Mouse (Mus musculus): ENCODE results near the gene Gtf3c6. TPM values are rescaled to one million over a fixed set of nuclear protein-coding genes. Genes with fewer than 3 reads are reported as not detected.
A peak's percentile ranks its signal among the peaks of the same experiment; 100 is the strongest.

Gtf3c6 gene
- total RNA-seq (2014; fragmentation: Nextera tagmentation) (66.5 and 85.8 TPM in 2 replicates), total RNA-seq (2017) (152 and 249 TPM in 2 replicates)

DNA sequence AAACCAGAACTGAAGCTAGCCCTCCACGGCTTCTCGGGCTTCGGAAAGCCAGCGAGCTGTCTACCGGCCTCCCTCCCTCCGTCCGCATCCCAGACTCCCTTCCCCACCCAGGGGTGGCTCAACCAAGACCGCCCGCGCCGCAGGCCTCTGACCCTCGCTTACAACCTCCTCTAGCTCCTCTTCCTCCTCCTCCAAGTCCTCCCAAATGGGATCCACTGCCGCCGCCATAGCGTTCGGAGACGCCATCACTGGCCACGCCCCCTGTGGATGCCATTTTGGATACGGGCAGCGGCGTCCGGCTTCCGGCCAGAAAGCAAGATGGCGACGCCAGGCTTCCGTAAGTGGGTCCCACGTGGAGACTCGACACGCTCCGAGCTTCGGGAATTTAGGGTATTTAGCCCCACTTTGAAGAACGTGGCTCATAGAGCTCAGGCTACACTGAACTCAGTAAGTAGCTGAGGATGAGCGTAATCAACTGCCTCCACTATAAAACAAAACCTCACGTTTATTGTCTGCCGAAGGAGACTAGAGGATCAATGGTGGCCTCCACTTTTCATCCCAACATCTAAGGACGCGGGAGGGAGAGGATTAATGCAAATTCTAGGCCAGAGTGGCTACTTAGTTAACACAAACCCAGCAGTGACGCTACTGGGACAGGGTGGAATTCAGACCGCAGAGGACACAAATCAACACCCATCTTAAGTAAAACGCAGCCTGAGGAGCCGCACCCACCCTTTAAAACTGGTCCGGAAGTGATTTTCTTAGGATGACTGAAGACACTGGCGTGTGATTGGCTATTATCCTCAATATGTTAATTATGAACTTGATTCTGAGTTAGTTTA, at the start of gene Gtf3c6:
TSS of gene Gtf3c6 (minus strand) at position 695 of the 842 bp plus-strand sequence.
- peak; percentile 57 for ATAC-seq (replicated peaks; ENCODE audit: low FRiP score, low TSS enrichment, poor library complexity, severe bottlenecking)

DNA sequence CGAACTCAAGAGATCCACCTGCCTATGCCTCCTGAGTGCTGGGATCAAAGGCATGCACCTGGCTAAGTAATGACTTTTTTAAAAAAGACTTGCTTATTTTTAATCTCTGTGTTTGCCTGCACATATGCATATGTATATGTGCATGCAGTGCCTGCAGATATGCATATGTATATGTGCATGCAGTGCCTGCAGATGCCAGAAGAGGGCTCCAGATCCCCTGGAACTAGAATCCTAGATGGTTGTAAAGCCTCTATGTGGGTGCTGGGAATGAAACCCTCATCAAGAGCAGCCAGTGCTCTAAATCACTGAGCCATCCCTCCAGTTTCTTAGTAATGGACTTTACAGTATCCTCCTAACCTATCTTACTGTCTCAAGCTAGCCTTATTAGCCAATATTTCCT, 48.1 kb upstream of the Gtf3c6 start:
- ATAC-seq (replicated peaks; ENCODE audit: low FRiP score, low TSS enrichment, poor library complexity, severe bottlenecking), result no peak

DNA sequence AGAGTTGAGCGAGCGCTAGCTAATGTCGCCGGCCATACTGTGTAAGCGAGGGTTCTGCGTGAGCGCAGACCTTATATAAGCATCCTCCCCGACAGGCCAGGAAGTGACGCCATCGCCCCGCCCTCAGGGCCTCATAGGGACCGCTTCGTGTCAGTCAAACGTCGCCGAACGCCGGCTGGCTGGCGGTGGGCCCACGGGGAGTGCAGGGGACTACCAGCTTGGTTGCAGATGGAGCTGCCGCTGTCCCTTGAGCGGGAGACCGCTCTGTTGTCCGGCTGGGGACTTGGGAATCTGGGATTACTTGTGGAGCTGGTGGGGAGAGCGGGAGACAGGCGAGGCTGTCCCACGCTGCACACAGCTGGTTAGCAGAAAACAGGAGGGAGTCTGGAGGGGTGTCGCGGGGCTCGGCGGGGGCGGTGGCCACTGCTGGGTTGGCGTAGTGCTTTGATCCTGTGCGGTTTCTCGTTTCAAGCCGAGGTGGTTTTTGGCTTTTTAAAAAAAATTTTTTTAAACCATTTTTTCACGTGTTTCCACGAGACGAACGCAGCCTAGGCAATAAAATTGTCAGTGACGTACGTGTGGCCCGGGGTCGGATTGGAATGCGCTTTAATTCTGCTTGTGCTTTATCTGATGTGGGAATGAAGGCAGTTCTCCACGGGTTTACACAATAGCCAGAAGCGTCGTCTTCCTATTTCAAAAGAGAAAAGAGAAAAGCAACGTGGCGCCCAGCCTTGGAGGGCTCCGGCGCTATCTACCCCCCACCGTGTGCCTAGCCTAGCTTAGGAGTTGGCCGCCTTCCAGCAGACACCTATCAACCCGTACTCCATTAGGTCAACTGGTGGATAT, 44.5 kb upstream of the Gtf3c6 start, which contains the start of gene Amd1:
TSS of gene Amd1 (minus strand) at position 47 of the 846 bp plus-strand sequence.
- ATAC-seq (replicated peaks; ENCODE audit: low FRiP score, low TSS enrichment, poor library complexity, severe bottlenecking), result peak; percentile 94

DNA sequence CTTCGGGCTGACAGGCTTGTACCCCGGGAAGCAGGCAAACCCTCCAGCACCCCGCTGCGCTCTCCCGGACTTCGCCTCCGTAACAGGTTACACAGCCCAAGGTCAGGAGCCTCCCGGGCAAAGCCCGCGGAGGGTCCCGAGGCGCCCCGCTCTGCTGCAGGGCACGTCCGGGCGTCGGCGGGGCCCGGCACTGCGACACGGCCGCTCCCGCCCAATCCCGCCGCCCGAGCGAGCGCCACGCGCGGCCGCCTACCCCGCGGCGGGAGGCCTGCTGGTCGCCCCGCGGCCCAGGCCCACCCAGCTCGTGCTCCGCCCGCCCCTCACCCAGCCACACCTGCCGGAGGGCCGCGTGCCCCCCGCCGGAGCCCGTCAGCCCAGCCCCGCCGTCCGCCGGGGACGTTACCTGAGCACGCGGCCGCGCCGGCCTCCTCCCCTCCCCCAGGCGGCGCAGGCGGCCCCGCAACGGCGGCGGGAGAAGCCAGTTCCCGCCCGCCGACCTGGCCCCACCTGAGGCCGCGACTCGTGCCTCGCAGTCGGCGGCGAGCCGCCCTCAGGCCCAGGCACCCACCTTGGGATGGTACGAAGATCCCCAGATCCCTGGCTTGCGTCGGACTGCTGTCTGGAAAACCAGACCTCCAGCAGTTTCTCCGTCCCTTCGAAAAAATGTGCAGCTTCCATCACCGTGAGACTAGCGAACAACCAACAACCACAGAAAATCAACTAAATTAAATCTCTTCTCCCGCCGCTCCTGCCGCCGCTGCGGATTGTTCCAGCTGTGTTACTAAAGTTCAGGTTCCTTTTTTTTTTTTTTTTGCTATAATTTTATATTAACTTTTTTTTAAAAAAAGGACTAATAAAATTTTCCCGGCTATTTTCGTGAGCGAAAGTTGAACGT, 43.5 kb upstream of the Gtf3c6 start:
- peak; percentile 2; the same call in 1 of the 2 replicates for ATAC-seq (replicated peaks; ENCODE audit: low FRiP score, low TSS enrichment, poor library complexity, severe bottlenecking)

DNA sequence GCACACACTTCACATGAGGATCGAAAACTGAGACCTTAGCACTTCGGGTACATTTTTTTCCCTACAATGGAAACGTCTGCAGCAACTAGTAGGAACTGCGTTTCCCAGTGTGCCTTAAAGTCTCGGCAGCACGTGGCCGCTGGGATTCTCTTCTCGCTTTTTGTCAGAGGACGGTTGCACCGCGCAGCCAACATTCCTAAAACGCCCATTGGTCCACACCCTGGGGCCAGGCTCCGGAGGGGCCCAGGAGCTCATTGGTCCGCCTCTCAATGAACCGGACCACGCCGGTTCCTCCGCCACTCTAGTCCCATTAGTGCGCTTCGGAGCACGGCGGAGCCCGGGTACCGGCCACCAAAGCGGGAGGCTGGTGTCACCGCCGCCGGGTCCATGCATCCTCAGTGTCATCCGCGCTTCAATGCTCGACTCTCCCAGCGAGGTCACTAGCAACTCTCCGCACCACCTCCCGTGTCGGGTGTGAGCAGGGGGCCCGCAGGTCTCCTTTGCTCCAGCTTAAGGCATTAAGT, 42.8 kb upstream of the Gtf3c6 start:
- ATAC-seq (replicated peaks; ENCODE audit: low FRiP score, low TSS enrichment, poor library complexity, severe bottlenecking), result peak; percentile 74

DNA sequence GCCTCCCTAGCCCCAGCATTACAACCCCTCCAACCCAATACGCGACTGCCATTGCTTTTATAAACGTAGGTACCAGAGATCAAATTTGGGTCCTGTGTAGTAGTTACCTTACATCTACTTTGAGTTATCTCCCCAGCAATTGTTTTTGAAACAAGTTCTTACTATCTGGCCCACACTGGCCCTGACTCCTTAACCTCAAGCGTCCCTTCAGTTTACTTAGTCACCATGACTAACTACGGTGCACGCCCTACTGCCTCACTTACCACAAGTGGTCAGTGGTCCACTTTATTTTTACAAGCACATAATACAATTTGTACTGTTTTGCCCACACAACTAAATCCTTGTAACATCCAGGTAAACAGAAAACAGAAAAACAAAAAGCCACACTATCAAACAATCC, 34.7 kb upstream of the Gtf3c6 start:
- ATAC-seq (replicated peaks; ENCODE audit: low FRiP score, low TSS enrichment, poor library complexity, severe bottlenecking), result no peak

DNA sequence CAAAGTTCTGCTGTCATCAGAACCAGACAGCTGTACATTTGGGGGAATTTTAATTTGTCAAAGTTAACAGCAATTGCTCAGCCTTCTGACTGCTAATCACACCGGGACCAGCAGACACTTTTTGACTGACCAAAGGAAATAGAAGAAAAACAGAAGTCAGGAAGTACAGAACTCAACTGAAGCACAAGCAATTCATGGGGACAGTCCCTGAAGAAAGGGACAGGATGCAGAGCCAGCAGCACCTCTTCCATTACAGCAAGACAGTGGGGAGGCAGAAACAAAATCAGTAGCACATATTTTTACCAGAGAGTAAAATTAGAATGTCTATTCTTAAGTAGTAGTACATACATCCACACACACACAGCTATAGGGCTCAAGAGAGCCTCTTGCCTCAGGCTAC, 28.9 kb upstream of the Gtf3c6 start:
- ATAC-seq (replicated peaks; ENCODE audit: low FRiP score, low TSS enrichment, poor library complexity, severe bottlenecking), result no peak

DNA sequence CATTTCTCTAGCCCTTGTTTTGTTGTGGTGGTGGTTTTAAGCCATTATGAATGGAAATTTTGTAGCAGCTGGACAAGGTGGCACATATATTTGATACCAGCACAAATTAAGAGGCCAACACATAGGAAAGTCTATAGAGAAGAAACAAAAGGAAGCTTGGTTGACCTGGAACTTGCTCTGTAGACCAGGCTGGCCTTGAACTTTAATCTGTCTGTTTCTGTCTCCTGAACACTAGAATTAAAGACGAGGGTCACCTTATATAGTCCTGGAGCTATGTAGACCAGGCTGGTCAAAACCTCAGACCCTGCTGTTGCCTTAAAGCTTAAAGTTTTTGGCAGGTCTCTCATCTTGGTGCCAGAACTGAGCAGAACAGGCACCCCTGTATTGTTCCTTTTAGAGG, 27.7 kb upstream of the Gtf3c6 start:
- ATAC-seq (replicated peaks; ENCODE audit: low FRiP score, low TSS enrichment, poor library complexity, severe bottlenecking), result no peak

DNA sequence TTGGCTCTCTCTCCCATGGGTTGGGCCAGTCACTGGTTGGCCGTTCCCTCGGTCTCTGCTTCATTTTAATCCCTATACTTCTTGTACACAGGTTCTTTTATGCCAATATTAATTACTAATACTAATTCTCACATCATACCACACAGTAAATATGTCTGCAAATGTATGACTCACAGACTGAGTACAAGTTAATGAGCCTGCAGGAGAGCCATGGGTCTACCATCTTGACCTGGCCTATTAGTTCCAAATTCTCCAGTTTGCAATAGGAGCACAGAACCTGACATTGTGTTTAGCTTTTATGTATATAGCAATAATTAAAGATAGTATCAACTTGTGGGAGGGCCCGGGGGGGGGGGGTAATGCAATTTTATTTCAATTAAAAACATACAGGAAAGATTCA, 27.1 kb upstream of the Gtf3c6 start:
- ATAC-seq (replicated peaks; ENCODE audit: low FRiP score, low TSS enrichment, poor library complexity, severe bottlenecking), result no peak

DNA sequence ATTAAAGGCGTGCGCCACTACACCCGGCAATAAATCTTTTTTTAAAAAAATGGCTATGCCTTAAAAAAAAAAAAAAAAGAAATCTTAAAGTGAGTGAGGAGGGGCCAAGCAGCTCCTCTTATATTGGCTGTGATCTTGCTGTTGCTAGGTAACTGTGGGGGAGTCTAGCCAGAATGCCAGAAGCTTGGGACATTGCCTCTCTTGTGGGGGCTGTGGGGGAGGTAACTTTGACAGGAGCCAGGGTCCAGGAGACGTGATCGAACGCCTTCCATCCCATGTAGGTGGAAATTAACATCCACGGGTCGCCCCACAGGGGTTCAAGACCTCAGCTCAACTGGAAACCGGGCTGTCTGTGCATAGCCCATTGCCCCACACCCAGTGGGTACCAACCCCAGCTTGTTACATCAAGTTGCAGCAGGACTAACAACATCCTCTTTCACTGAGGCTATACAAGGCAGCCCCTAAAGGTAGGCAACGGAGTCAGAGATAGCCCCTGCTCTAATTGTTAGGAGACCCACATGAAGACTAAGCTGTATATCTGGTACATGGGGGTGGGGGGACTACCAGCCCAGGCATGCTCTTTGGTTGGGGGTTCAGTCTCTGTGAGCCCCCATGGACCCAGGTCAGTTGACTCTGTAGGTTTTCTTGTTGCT, 26.4 kb upstream of the Gtf3c6 start:
- no peak for ATAC-seq (replicated peaks; ENCODE audit: low FRiP score, low TSS enrichment, poor library complexity, severe bottlenecking)

DNA sequence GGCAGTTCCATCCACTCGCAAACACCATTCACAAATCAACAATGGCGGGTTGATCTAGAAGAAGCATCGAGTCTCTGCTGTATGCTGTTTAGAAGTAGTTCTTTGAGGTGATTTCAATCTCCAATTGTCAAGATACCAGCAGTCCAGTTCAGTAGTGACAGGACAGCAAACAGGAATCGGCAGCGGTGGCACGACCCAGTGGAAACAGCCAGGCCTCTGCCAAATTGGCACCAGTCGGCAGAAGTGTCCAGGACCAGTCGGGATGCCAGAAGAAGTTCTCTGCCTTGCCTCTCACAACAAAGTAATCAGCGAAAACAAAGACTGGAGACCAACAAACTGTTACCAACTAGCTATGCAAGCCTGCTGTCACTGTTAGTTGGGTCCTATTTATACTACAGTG, 25.7 kb upstream of the Gtf3c6 start:
- no peak for ATAC-seq (replicated peaks; ENCODE audit: low FRiP score, low TSS enrichment, poor library complexity, severe bottlenecking)

DNA sequence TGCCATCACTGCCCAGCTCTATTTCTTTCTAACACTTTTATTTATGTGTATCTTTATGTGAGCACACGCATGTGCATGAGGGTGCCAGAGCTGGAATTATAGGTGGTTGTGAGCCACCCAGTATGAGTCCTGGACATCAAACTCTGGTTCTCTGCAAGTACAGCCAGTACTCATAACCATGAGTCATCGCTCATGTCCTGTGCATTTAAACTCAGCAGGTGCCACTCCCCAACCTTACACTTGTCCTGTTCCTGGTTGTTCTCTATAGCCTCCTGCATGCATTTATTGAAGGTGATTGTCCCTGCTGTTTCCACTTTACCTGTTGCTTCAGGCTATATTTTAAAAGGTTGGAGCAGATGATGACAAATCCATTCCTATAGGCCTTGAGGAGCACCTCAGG, 23.7 kb upstream of the Gtf3c6 start:
- ATAC-seq (replicated peaks; ENCODE audit: low FRiP score, low TSS enrichment, poor library complexity, severe bottlenecking), result no peak

DNA sequence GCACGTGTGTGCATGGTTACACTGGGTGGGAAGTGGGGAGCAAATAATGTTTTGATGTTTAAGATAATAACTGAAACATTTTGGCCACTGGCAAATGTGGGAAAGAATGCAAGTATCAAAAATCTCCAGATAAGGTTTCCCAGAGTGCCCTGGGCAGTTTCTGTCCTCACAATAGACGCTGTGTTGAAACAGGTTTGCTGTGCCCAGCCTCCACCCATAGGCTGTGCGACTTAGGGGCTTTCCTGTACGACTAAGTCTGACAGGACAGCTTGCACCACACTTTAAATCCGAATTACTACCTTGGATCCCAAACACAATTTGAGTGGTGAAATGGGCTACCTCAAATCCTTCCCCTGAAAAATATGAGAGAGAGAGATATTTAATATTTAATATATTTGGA, 20.4 kb upstream of the Gtf3c6 start:
- ATAC-seq (replicated peaks; ENCODE audit: low FRiP score, low TSS enrichment, poor library complexity, severe bottlenecking), result no peak

DNA sequence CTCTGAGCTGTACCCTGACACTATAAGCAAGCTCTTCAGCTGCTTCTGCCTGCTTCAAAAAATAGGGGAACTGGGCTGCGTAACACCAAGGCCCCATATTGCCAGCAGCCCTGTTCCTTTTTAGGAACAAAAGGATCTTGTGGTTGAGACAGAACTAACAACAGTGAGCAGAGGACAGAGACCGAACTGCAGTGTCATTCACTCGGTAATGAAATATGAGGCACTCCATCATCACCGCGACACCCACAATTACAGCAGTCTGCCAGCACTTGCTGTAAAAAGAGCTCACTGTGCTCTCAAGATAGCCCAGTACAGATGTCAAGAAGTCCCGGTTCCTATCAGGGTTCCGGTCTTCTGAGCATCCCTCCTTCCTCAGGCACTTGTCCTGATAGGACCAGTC, 18.1 kb upstream of the Gtf3c6 start:
- peak; percentile 78 for ATAC-seq (replicated peaks; ENCODE audit: low FRiP score, low TSS enrichment, poor library complexity, severe bottlenecking)

DNA sequence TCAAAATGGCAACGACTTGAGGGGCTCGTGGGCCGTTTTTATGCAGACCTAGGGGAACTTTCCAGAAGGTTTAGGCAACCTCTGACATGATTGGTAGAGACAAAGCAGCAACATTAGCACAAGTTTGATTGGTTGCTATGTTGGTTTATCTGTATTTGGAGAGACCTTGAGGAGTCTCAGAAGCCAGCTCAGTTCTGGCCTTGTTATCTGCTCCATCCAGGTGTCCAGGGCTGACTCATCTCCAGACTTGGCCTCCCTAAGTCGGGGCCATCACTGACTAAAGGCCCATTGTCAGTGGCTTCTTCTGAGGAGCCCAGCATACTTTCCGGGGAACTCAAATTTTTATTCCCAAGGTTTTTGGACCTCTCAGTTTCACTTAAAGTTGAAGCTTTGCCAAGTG, 16.0 kb upstream of the Gtf3c6 start:
- peak; percentile 92 for ATAC-seq (replicated peaks; ENCODE audit: low FRiP score, low TSS enrichment, poor library complexity, severe bottlenecking)

DNA sequence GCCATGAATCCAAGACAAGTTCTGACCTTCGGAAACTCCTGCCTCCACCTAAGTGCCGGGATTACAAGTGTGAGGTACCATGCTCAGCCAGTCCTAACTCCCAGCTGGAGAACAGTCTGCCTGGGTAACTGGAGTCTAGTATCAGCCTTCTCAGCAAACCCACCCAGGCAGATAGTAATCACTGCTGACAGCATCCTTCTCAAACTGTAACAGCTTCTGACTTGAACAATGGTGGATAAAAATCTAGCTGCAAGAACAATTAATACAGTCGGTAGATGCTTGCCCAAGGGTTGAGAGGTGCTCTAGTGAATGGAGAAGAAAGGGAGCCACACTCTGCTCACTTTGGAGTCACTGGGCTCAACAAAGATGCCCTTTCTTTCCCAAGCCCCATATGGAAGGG, 13.3 kb upstream of the Gtf3c6 start:
- ATAC-seq (replicated peaks; ENCODE audit: low FRiP score, low TSS enrichment, poor library complexity, severe bottlenecking), result no peak

DNA sequence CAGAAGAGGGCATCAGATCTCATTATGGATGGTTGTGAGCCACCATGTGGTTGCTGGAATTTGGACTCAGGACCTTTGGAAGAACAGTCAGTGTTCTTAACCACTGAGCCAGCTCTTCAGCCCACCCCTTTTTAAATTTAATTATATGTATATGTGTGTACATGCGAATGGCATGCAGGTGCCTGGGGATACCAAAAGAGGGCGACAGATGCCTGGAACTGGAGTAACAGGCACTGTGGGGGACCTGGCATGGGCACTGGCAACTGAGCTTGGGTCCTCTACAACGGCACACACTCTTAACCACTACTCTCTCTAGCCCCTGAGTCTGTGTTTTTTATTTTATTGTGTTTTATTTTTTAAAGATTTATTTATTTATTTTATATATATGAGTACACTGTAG, 7.0 kb upstream of the Gtf3c6 start:
- ATAC-seq (replicated peaks; ENCODE audit: low FRiP score, low TSS enrichment, poor library complexity, severe bottlenecking), result no peak

DNA sequence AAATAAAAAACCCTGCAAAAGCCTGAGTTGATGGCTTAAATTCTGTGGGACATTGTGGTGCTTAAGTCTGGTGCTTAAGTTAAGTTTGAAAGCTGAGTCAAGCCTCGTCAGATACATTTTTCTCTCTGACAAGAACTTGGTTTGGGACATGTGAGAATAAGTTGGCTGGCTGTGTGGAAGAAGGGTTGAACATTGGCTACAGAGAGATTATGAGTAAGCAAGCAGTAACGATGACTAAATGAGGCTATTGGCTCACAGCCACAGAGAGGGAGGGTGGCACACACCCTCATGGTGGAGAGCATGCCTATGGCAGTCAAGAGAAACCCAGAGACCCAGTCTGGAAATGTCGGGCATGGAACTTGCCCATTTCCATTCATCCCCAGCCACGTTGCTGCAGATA, 5.8 kb upstream of the Gtf3c6 start:
- ATAC-seq (replicated peaks; ENCODE audit: low FRiP score, low TSS enrichment, poor library complexity, severe bottlenecking), result no peak

DNA sequence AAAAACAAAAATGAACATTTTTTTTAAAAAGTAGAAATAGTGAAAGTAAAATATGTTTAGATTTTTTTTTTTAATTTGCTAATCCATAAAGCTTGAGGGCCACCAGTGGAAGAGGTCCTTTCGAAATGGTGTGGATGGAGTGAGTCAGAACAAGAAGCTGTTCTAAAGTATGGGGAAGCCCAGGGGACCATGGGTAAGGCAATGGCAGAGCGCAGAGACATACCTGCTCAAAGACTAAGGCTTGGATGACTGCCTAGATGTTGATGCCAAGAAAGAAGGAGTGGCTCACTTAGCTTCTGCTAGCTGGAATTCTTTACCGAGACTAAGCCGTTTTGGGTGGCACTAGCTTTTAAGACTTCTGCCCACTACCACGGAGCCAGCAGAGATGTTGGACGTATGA, 4.3 kb upstream of the Gtf3c6 start:
- ATAC-seq (replicated peaks; ENCODE audit: low FRiP score, low TSS enrichment, poor library complexity, severe bottlenecking), result no peak
